Mouse (Mus musculus) lung, adult 2 months (tissue): ENCODE results near the gene Olfr56. TPM values are rescaled to one million over a fixed set of nuclear protein-coding genes. Genes with fewer than 3 reads are reported as not detected.
"Not testable (repeated sequence)": the region's sequence is repeated elsewhere in the genome, so short reads cannot be mapped to it uniquely, and the experiment has no call there.

Experiments used
- DNase-seq: peaks from one replicate; pipeline ENCODE4 v3.0.0; 2022
- H3K4me1 ChIP-seq: fragments of 200-500 bp; 2 replicates; pipeline ENCODE4 v1.6.1; 2011; ENCODE audit warnings: low read length; ENCODE audit not compliant: control insufficient read depth, insufficient read depth
- H3K4me3 ChIP-seq: fragments of 200-500 bp; replicated peaks from 2 replicates; pipeline ENCODE3; 2011; ENCODE audit warnings: low read depth, mild to moderate bottlenecking, control low read depth, low read length; ENCODE audit errors: extremely low read depth
- CTCF ChIP-seq: fragments of 200-500 bp; IDR thresholded peaks from 2 replicates; pipeline ENCODE4 v1.5.1; 2011; ENCODE audit warnings: mild to moderate bottlenecking, low read length, control low read depth; ENCODE audit not compliant: insufficient read depth
- POLR2A ChIP-seq: fragments of 200-500 bp; IDR thresholded peaks from 2 replicates; pipeline ENCODE4 v1.6.1; 2011; ENCODE audit warnings: low read depth, mild to moderate bottlenecking, control low read depth, low read length, borderline replicate concordance; ENCODE audit errors: extremely low read depth
- WGBS: fragments of 180-500 bp; shearing (Covaris S2); methylation state at CpG from one replicate; pipeline ENCODE4 v1.1.7; 2018; 5-methylcytosine and 5-hydroxymethylcytosine counted together
- polyA plus RNA-seq: library from polyadenylated mRNA; depleted of rRNA; stranded (reverse); fragments of >200 nt; gene quantifications from 2 replicates; pipeline ENCODE4 v1.2.3, GENCODE M21; 2012

The Olfr56 gene
- polyA plus RNA-seq, 1 experiment: 0.66 TPM

DNA sequence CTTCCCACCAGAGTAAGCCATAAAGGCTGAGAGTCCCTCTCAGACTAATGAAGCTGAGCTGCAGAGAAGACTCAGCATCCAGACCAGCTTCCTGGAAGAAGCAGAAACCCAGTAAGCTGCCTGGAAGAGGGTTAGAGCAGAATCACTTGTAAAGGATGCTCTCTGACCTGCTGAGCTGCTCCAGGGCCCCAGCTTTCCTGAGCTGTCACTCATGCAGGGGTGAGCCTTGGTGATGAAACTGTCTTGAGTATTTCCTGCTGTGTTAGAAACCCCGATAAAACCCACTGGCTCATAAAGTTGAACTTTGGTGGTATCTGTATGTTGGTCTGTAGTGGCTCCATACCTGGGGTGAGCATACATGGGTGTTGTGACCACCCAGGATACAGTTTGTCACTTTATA, 21.7 kb downstream of the Olfr56 start:
- WGBS: 44% methylated on average over 1 of the region's 1 CpGs
- DNase-seq, H3K4me1 ChIP-seq, H3K4me3 ChIP-seq: not testable (repeated sequence)

DNA sequence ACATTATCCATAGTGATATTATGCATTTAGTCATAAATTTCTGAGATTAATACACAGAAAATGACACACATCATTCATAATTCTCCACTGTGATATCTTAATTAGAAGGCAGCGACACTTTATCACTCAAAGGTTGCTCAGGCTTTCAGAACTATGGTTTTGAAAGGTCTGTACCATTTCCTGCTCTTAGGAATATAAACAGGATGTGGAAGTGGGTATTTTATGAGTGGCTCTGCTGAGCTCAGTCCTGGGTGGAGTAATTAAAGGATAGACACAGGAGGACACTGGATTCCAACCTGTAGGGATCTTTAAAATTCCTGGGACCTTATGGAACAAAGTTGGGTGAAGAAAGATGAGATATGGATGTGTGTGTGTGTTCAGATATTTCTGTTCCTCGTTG, 27.6 kb downstream of the Olfr56 start:
- H3K4me1 ChIP-seq, H3K4me3 ChIP-seq, DNase-seq: not testable (repeated sequence)
- WGBS: 29% methylated on average over 2 of the region's 2 CpGs

DNA sequence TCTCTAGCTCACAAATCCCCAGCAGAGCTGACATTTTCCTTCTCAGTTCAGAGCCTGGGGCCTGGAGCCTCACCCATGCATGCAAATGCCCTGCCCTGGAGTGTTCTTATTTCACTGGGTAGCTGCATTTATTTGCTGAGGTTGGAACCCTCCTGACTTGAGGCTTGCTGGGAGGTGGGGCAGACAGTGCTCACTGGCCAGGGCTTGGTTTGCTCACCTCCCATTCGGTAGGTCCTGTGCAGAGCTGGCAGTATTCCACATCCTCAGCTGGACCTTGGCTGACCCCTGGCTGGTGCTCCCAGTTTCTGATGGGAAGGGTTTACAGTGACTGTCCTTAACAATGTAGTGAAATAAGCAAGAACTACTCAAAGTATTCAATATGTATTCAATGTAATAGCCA, 28.1 kb downstream of the Olfr56 start:
- not testable (repeated sequence) for H3K4me3 ChIP-seq, H3K4me1 ChIP-seq, DNase-seq
- WGBS: 8% methylated on average over 1 of the region's 1 CpGs

DNA sequence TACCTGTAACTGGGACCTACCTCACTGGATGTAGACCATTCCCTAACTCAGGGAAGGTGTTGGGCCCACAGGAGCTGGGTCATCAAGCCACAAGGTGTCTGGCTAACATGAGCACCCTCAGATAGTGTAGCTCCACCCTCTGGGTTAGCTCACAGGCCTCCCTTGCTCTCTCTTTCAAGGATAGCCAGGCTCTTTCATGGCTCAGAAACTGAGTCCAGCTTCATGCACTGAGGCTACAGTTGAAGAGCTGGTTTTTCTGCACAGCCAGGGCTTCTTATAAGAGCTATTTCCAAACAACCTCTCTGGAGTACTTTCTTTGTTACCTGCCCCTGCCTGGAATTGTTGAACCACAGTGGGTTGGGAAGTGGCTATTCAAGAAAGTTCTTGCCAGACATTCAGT, 33.4 kb downstream of the Olfr56 start:
- DNase-seq, H3K4me1 ChIP-seq, H3K4me3 ChIP-seq: not testable (repeated sequence)

DNA sequence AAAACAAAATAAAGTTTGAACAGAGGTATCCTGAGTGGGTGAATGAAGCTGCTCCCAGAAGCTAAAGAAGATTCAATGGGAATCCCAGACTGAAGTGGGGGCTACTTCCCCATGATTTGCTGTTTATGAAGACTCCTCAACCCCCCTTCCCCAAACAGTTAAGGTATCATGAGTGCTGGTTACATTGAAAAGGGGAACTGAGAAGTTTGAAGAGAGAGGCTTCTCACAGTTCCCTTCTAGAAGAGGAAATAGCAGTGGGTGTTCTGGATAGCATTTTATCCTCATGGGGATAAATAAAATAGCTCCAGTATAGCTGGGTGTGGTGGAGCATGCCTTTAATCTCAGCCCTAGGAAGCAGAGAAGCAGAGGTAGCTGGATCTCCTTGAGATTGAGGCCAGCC, 71.4 kb downstream of the Olfr56 start:
- H3K4me3 ChIP-seq, DNase-seq, H3K4me1 ChIP-seq: not testable (repeated sequence)

DNA sequence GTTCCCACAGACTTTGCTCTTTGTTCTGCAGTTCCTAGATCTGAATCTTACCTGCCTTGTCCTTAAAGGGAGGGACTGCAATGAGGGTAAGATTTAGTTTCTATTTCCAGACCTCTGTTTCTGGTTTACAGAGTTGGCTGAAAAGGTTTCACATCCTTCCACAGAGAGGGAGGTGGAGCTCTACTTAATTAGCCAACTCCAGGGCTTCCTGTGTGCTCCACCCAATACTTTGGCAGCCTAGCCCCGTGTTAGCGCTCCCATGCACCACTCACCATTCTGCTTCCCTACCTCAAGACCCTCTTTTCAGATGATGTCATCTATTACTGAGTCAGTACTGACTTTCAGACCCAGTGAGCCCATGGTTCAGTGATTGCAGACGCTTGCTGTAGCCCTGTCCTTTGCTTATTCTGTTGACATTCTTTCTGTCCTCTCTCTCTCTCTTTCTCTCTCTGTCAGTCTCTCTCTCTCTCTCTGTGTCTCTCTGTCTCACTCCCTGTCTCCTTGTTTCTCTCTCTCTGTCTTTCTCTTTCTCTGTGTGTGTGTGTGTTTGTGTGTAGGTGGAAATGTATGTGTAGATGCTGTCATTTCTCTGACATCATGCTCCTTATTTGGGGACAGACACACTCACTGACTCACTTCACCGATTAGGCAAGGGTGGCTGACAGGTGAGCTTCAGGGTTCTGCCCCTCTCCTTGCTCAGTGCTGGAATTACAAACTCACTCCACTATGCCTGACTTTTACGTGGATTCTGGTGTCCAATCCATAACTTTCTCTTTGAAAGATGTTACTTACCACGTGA, 72.6 kb downstream of the Olfr56 start, which contains the start of gene 9930111J21Rik2:
9930111J21Rik2 (minus strand) TSS at position 150 of the 799 bp plus-strand sequence.
- not testable (repeated sequence) for H3K4me1 ChIP-seq, H3K4me3 ChIP-seq, DNase-seq
- 21% methylated on average over 1 of the region's 6 CpGs for WGBS

DNA sequence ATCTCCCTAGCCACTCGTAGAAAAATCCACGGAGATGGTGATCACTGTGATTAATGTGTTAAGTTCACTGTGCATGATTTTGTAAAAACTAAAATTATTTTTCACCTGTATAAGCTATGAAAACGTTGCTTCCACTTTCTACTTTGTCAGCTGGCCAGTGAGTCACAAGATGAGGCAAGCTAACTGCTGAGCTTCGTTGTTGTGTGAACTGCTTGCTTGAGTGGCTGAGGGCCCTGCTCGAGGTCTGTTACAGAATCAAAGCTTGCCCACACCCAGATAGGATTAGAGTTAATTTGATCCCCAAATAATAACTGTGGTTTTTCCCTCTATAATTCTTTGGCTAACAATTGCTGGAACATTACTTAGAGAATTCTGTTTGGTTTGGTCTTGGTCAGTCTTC, 73.2 kb downstream of the Olfr56 start:
- WGBS: no CpG with 5 or more reads among the region's 5 CpGs
- H3K4me3 ChIP-seq, H3K4me1 ChIP-seq, DNase-seq: not testable (repeated sequence)

DNA sequence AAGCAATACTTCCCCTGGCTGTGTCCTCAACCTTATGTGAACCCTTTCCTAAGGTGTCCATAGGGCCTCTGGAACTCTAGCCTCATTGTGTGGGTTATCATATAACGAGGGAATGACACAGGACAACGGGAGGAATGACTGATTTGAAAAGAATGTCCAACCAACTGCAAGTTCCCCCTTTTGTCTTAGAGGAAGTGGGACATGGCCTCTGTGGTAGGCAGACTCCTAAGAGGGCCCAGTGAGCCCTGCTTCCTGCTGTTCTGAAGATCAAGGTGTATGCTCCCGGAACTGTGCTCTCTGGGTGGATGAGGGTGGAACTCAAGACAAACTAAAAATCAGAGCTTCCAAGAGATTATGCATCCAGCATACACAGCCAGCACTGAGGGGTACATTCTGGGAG, 81.4 kb downstream of the Olfr56 start:
- 8% methylated on average over 2 of the region's 3 CpGs for WGBS

DNA sequence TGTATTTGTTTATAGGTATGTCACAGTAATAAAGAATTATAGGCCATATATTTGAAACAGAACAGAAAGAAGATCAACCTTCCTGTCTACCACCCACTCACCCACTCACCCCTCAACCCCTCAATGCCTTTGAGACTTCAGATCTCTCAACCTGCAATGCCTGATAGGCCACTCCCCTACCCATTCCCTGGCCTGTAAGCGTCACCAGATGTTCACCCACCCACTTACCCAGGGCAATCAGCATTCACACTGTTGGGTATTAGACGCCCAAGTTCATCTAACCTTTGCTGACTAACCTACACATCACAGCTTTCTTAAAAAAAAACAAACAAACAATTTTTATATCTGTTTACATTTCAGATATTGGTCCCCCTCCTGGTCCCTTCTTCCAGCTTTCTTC, 83.2 kb downstream of the Olfr56 start:
- WGBS: 50% methylated on average over 2 of the region's 2 CpGs
- not testable (repeated sequence) for H3K4me3 ChIP-seq, H3K4me1 ChIP-seq, DNase-seq

More for the DNA sequence above, 81.4 kb downstream of the Olfr56 start:
- not testable (repeated sequence) for DNase-seq, H3K4me3 ChIP-seq, H3K4me1 ChIP-seq

DNA sequence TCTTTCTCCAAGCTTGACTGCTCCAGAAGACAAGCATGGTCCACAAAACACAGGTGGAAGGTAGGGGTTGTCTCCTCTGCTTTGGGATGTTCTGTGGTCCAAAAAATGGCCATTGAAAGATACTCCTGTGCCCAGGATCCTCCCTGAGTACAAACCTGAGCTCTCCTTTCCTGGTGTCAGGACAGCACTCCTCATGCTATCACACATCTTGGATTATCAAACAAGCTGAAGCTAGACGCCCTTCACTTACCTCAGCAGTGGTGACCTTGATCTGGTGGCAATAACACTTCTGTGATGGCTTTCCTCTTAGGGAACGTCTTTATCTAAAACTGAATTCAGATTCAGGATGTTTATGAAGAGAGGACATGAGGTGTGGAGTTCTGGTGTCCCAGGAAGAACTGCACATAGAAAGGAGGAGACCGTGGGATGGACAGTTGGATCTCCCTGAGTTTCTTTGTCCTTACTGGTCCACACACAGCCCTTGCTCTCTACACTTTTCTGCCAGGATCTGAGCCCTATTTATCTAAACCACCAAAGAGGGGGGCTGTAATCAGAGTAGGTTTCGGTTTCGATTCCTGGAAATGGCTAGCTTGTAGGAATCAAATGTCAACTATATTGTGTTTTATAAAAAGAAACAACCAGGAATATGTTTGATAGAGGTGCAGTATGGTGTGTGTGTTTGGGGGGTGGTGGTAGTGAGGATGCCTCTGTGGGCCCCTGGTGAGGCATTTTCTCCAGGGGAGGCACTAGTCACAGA, 85.2 kb downstream of the Olfr56 start, which contains the start of gene Tgtp2:
Tgtp2 (minus strand) TSS at position 494 of the 757 bp plus-strand sequence.
- not testable (repeated sequence) for H3K4me1 ChIP-seq, DNase-seq, H3K4me3 ChIP-seq
- WGBS: 35% methylated on average over 5 of the region's 5 CpGs

DNA sequence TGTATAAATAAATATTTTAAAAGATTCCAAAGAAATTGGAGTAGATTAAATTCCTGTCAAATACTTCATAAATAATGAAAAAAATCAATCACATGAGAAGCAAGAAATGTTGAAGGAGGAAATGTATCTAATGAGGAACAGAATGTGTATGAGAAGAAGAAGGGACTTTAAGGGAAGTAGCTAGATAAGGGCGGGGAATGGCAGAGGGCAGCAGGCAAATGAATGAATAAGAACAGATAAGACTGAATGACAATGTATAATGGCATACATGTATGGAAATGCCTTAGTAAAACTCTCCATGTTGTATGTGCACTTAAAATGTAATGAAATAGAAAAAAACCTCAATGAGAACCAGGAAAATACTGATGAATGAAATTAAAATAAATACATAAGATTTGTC, 89.7 kb downstream of the Olfr56 start:
- no peak for TF ChIP-seq CTCF
- TF ChIP-seq POLR2A: no peak
- no peak for DNase-seq
- WGBS: 87% methylated on average over 1 of the region's 1 CpGs
- no peak overlapping the region for H3K4me3 ChIP-seq
- no peaks in the 10 kb centered on the region for H3K4me1 ChIP-seq

DNA sequence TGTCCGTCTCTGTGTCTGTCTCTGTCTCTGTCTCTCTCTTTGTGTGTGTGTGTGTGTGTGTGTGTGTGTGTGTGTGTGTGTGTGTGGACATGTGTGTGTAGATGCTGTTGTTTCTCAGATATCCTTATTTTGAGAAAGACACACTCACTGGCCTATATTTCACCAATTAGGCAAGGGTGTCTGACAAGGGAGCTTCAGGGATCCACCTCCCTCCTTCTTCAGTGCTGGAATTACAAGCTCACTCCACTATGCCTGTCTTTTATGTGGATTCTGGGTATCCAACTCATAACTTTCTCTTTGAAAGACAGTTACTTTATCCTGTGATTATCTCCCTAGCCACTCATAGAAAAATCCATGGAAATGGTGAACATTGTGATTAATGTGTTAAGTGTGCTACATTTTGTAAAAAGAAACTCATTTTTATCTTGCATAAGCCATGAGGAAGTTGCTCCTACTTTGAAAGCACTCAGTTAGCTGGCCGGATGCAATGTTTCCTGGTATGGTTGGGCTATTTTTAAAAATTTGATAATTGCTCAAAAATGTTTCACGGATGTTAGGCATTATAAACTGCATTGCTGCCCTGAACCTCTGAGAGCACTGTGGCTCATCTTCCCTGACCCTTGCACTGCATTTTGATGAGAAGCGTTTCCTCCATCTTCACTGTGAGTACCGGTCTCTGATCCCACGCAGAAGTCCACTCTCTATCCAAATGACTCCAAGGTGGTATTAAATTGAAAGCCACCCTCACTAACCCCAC, 97.5 kb downstream of the Olfr56 start, which contains the start of gene Ifi47:
Ifi47 (plus strand) TSS at position 587 of the 757 bp plus-strand sequence.
- WGBS: 33% methylated on average over 6 of the region's 6 CpGs
- DNase-seq, H3K4me1 ChIP-seq, H3K4me3 ChIP-seq: not testable (repeated sequence)
